Mouse (Mus musculus) testis, adult 2 months (tissue): ENCODE measurements around the gene Prkce.

Source experiments
- CTCF ChIP-seq: fragments of 200-500 bp; IDR thresholded peaks from 2 replicates; pipeline ENCODE4 v1.5.1; 2012; ENCODE audit warnings: low read depth, mild to moderate bottlenecking, inconsistent platforms, low read length, moderate library complexity; ENCODE audit not compliant: control insufficient read depth, insufficient read depth, insufficient replicate concordance
- POLR2A ChIP-seq: fragments of 200-500 bp; IDR thresholded peaks from 2 replicates; pipeline ENCODE4 v1.6.1; 2012; ENCODE audit warnings: low read depth, mild to moderate bottlenecking, inconsistent platforms, low read length, moderate library complexity; ENCODE audit not compliant: control insufficient read depth

DNA sequence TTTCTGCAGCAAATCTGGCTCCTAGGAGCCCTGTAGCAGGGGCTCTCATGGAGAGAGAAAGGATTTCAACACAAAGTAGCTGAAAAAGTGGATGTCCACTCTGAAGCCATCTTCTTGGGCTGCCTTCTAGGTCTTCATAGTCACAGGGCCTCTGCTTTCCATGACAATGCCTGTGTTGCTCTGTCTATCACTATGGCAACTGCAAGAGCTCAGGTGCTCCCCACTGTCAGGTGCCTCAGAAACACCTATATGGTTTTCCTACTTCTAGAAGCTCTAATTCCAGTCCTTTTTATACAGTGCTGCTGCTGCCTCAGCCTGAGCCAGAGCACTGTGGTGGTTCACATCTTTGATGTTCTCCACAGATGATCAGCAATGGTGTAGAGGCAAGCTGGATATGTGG lies 229.5 kb downstream of the Prkce start:
- TF ChIP-seq CTCF (no peak), POLR2A (no peak)
